9 mouse cellular contexts compared by ENCODE assay signal in genomic region chr11:102864272-102864671, GRCm38 (mm10). TPM values are rescaled to one million over a fixed set of nuclear protein-coding genes. Genes with fewer than 3 reads are reported as not detected.
DNase-seq lines count a peak whose midpoint lies in the region; ATAC-seq lines count a peak whose summit lies in the region.
"Had no signal": no experiment of that assay in that cellular context is flagged by ENCODE, and none has a peak within 500 bp of the region (broad histone marks: within the 10 kb centered on the region; RNA-seq: fewer than 3 reads in every experiment).

No protein-coding gene starts in this region.

- no peaks in the 10 kb centered on the region for H3K9me3 ChIP-seq in kidney, embryonic 15.5 days (replicated peaks)
- no peaks in the 10 kb centered on the region for H3K9me3 ChIP-seq in neural tube, embryonic 11.5 days (ENCODE audit: control insufficient read depth, low read length)
- H3K9me3 ChIP-seq: megakaryocyte, embryonic 14.5 days had no signal

- peak; percentile 76 for DNase-seq in kidney, adult 18-20 months
- DNase-seq in MEL-GATA-1-ER (ENCODE audit: extremely low read depth, low read depth), result peak; percentile 28
- peak; percentile 57 for DNase-seq in c-Kit-positive CD71-negative TER-119-negative erythroid progenitor cells, embryonic 14.5 days (ENCODE audit: low read depth)
- DNase-seq in gastrocnemius, postnatal 10 days, result peak; percentile 77
- peak; percentile 69 to 70 for DNase-seq in left cerebral cortex, postnatal 10 days (ENCODE audit: extremely low spot score in 1 of 2, low spot score in 2 of 2)
- DNase-seq in neural tube, embryonic 11.5 days (ENCODE audit: low spot score), result peak; percentile 80

- H3K9ac ChIP-seq in kidney, embryonic 15.5 days, result no peak overlapping the region
- no peak overlapping the region for H3K9ac ChIP-seq in neural tube, embryonic 11.5 days (ENCODE audit: low read length)

- H3K4me1 ChIP-seq in kidney, embryonic 15.5 days, result no peaks in the 10 kb centered on the region
- H3K4me1 ChIP-seq in neural tube, embryonic 11.5 days (ENCODE audit: control insufficient read depth, insufficient read depth, low read length), result no peaks in the 10 kb centered on the region

- H3K4me3 ChIP-seq in kidney, embryonic 15.5 days (replicated peaks), result no peak overlapping the region
- no peak overlapping the region for H3K4me3 ChIP-seq in neural tube, embryonic 11.5 days (ENCODE audit: low read depth, low read length)
- H3K4me3 ChIP-seq: megakaryocyte, embryonic 14.5 days had no signal

- no peak overlapping the region for H3K27ac ChIP-seq in kidney, embryonic 15.5 days
- no peak overlapping the region for H3K27ac ChIP-seq in neural tube, embryonic 11.5 days (ENCODE audit: low read depth, low read length)

- H3K27me3 ChIP-seq in kidney, embryonic 15.5 days, result no peaks in the 10 kb centered on the region
- no peaks in the 10 kb centered on the region for H3K27me3 ChIP-seq in neural tube, embryonic 11.5 days (ENCODE audit: control insufficient read depth, insufficient read depth, low read length)
- H3K27me3 ChIP-seq: megakaryocyte, embryonic 14.5 days had no signal

- no peak for ATAC-seq in kidney, embryonic 15.5 days (replicated peaks; ENCODE audit: low FRiP score)
- no peak for ATAC-seq in neural tube, embryonic 11.5 days (ENCODE audit: insufficient read depth, low FRiP score, low TSS enrichment)
- no peak for ATAC-seq in activated CD4-positive, CD25-positive, alpha-beta regulatory T cell, adult 4 months

- intact Hi-C loops in left cerebral cortex, postnatal 10 days (cut with DNase I), result loop anchor here (2.0 to 5.0 kb wide), 2 partner anchors 89 to 132 kb away; no protein-coding TSS in a partner anchor

- 36% methylated on average over 4 of the region's 4 CpGs for WGBS in kidney, embryonic 15.5 days
- 55% methylated on average over 4 of the region's 4 CpGs for WGBS in neural tube, embryonic 11.5 days

- peaks cover 97% of the 10 kb centered on the region for H3K36me3 ChIP-seq in kidney, embryonic 15.5 days
- H3K36me3 ChIP-seq in neural tube, embryonic 11.5 days (ENCODE audit: control insufficient read depth, insufficient read depth, low read length), result peaks cover 17% of the 10 kb centered on the region

- H3K4me2 ChIP-seq in kidney, embryonic 15.5 days, result no peak overlapping the region
- no peak overlapping the region for H3K4me2 ChIP-seq in neural tube, embryonic 11.5 days (ENCODE audit: low read depth)

RNA-seq across cellular contexts. Expression of gene Eftud2, which starts 16.5 kb away (rescaled TPM):
- 210 and 240 TPM in 2 replicates for polyA plus RNA-seq in kidney, embryonic 15.5 days (2015; fragmentation: Nextera tagmentation; extraction: Ambion mirVana)
- 10 to 100 TPM; 49.5 to 52.3 TPM for total RNA-seq in gastrocnemius, postnatal 10 days (2021)
- 100 to 1,000 TPM; 101 to 102 TPM for total RNA-seq in left cerebral cortex, postnatal 10 days (2021)
- 239 and 255 TPM in 2 replicates for polyA plus RNA-seq in neural tube, embryonic 11.5 days (2014; fragmentation: Nextera tagmentation; extraction: Ambion mirVana)
- 100 to 1,000 TPM in 1 of 2 experiments, 10 to 100 TPM in 1; 97.6 to 127 TPM for polyA plus RNA-seq in activated CD4-positive, CD25-positive, alpha-beta regulatory T cell, adult 4 months (2017; shearing (Covaris generic))

RNA-seq across cellular contexts. Expression of gene Ccdc103, which starts 16.7 kb away (rescaled TPM):
- polyA plus RNA-seq in kidney, embryonic 15.5 days (2015; fragmentation: Nextera tagmentation; extraction: Ambion mirVana), result 1.2 and 1.7 TPM in 2 replicates
- total RNA-seq in gastrocnemius, postnatal 10 days (2021), result under 1 TPM in 1 of 2 experiments, not detected in 1; 0.14 TPM
- 1 to 10 TPM; 1.3 to 1.6 TPM for total RNA-seq in left cerebral cortex, postnatal 10 days (2021)
- polyA plus RNA-seq in neural tube, embryonic 11.5 days (2014; fragmentation: Nextera tagmentation; extraction: Ambion mirVana), result 1.7 and 1.9 TPM in 2 replicates
- under 1 TPM in 1 of 2 experiments, not detected in 1; 0.29 TPM for polyA plus RNA-seq in activated CD4-positive, CD25-positive, alpha-beta regulatory T cell, adult 4 months (2017; shearing (Covaris generic))

RNA-seq across cellular contexts. Expression of gene Fam187a, which starts 20.7 kb away (rescaled TPM):
- not detected in 2 replicates for polyA plus RNA-seq in kidney, embryonic 15.5 days (2015; fragmentation: Nextera tagmentation; extraction: Ambion mirVana)
- total RNA-seq in gastrocnemius, postnatal 10 days (2021), result not detected
- total RNA-seq in left cerebral cortex, postnatal 10 days (2021), result not detected
- not detected in 2 replicates for polyA plus RNA-seq in neural tube, embryonic 11.5 days (2014; fragmentation: Nextera tagmentation; extraction: Ambion mirVana)
- polyA plus RNA-seq in activated CD4-positive, CD25-positive, alpha-beta regulatory T cell, adult 4 months (2017; shearing (Covaris generic)), result not detected

RNA-seq across cellular contexts. Expression of gene Higd1b, which starts 28.6 kb away (rescaled TPM):
- polyA plus RNA-seq in kidney, embryonic 15.5 days (2015; fragmentation: Nextera tagmentation; extraction: Ambion mirVana), result 0.48 and 0.71 TPM in 2 replicates
- 1 to 10 TPM; 2.8 to 4.2 TPM for total RNA-seq in gastrocnemius, postnatal 10 days (2021)
- 1 to 10 TPM; 7.9 to 8.1 TPM for total RNA-seq in left cerebral cortex, postnatal 10 days (2021)
- polyA plus RNA-seq in neural tube, embryonic 11.5 days (2014; fragmentation: Nextera tagmentation; extraction: Ambion mirVana), result not detected in 2 replicates
- not detected for polyA plus RNA-seq in activated CD4-positive, CD25-positive, alpha-beta regulatory T cell, adult 4 months (2017; shearing (Covaris generic))

RNA-seq across cellular contexts. Expression of gene Gfap, which starts 36.4 kb away (rescaled TPM):
- polyA plus RNA-seq in kidney, embryonic 15.5 days (2015; fragmentation: Nextera tagmentation; extraction: Ambion mirVana), result 0.22 and 0.32 TPM in 2 replicates
- total RNA-seq in gastrocnemius, postnatal 10 days (2021), result under 1 TPM; 0.09 to 0.61 TPM
- 100 to 1,000 TPM; 109 to 117 TPM for total RNA-seq in left cerebral cortex, postnatal 10 days (2021)
- polyA plus RNA-seq in neural tube, embryonic 11.5 days (2014; fragmentation: Nextera tagmentation; extraction: Ambion mirVana), result 0.12 and 0.20 TPM in 2 replicates
- not detected for polyA plus RNA-seq in activated CD4-positive, CD25-positive, alpha-beta regulatory T cell, adult 4 months (2017; shearing (Covaris generic))

Comparison
In these comparisons a context has a peak if more than half of its experiments do, and no peak if none do; other contexts are left out.
1. DNase-seq: peak in every context shown above with its lines; median percentile 80 in neural tube, embryonic 11.5 days; 77 in gastrocnemius, postnatal 10 days; 76 in kidney, adult 18-20 months; 70 in left cerebral cortex, postnatal 10 days; 57 in c-Kit-positive CD71-negative TER-119-negative erythroid progenitor cells, embryonic 14.5 days; 28 in MEL-GATA-1-ER.